Mouse (Mus musculus): ENCODE measurements at regions not wholly inside any gene's neighbourhood (a gene's known extent, or its start where the extent isn't known, plus 50 kb on each side); places are given as distances from the start of the nearest gene placed in this dataset.

DNA sequence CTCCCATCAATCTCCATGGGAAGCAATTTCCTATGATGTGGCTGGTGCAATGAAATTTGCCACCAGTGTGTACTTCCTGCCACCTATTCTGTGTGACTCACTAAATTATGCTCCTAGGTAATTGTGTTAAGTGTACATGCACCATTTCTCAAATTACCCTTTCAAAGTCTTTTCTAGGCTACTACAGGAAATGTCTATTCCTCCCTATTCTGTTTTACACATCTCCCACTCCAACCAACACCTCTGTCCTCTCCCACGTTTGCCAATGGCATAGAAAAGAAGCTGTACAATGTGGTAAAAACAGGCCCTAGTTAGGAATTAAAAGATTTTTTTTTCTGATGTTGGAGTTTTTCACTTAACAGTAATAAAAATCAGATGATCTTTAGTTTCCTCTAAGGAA, 404.5 kb upstream of the Lsamp start:
- TF ChIP-seq ZMIZ1 (IDR thresholded peaks at IDR 0.05; ENCODE audit: low read depth, low read length): no peak
- TF ChIP-seq ZC3H11A (IDR thresholded peaks at IDR 0.05; ENCODE audit: low read depth, low read length): no peak
- TF ChIP-seq POLR2A (IDR thresholded peaks at IDR 0.05; ENCODE audit: control insufficient read depth in 1 of 2, insufficient read depth in 1 of 2, low read depth in 1 of 2, low read length in 2 of 2, poor library complexity in 1 of 2): no peak
- no peak for TF ChIP-seq CTCF (IDR thresholded peaks at IDR 0.05 in 2 of 3, conservative IDR thresholded peaks at IDR 0.05 in 1 of 3; ENCODE audit: control insufficient read depth in 1 of 3, insufficient read depth in 1 of 3, low read depth in 2 of 3, low read length in 3 of 3, poor library complexity in 1 of 3, severe bottlenecking in 1 of 3)
- no peak for TF ChIP-seq CHD2 (IDR thresholded peaks at IDR 0.05; ENCODE audit: low read length)
- TF ChIP-seq POLR2AphosphoS5 (IDR thresholded peaks at IDR 0.05; ENCODE audit: borderline replicate concordance, low read depth, low read length): no peak
- TF ChIP-seq ZNF384 (IDR thresholded peaks at IDR 0.05; ENCODE audit: low read depth, low read length): no peak
- TF ChIP-seq TBP (IDR thresholded peaks at IDR 0.05; ENCODE audit: low read depth, low read length): no peak
- no peak for TF ChIP-seq ETS1 (IDR thresholded peaks at IDR 0.05; ENCODE audit: low read depth, low read length)
- no peak for TF ChIP-seq EP300 (IDR thresholded peaks at IDR 0.05; ENCODE audit: low read depth in 1 of 2, low read length in 2 of 2)
- TF ChIP-seq MYC (IDR thresholded peaks at IDR 0.05; ENCODE audit: low read depth, low read length): no peak
- TF ChIP-seq SMC3 (IDR thresholded peaks at IDR 0.05; ENCODE audit: low read depth, low read length): no peak
- no peak for TF ChIP-seq ELF1 (IDR thresholded peaks at IDR 0.05; ENCODE audit: low read depth, low read length)
- TF ChIP-seq POLR2AphosphoS2 (IDR thresholded peaks at IDR 0.05; ENCODE audit: low read length): no peak

Measured in MEL (cell line).